Mouse (Mus musculus) liver, embryonic 16.5 days (tissue): ENCODE results near the gene Olfr1012. TPM values are rescaled to one million over a fixed set of nuclear protein-coding genes. Genes with fewer than 3 reads are reported as not detected.
"Not testable (repeated sequence)": the region's sequence is repeated elsewhere in the genome, so short reads cannot be mapped to it uniquely, and the experiment has no call there.

Experiments used
- ATAC-seq: fragments of 200-750 bp; cut with Nextera tagmentation; 2 replicates; pipeline ENCODE4 v1.8.0; 2017; ENCODE audit warnings: low read depth, mild to moderate bottlenecking, moderate number of reproducible peaks, moderate library complexity
- H3K27ac ChIP-seq: fragments of 300-500 bp; sonication (generic); 2 replicates; pipeline ENCODE4 v1.5.1; 2014; ENCODE audit warnings: mild to moderate bottlenecking, low read length
- H3K27me3 ChIP-seq: fragments of 300-500 bp; sonication (generic); 2 replicates; pipeline ENCODE4 v1.6.1; 2014; ENCODE audit warnings: low read depth, low read length, mixed read lengths; ENCODE audit not compliant: control insufficient read depth, insufficient read depth
- H3K36me3 ChIP-seq: fragments of 300-500 bp; sonication (generic); 2 replicates; pipeline ENCODE4 v1.6.1; 2014; ENCODE audit warnings: mild to moderate bottlenecking; ENCODE audit not compliant: control insufficient read depth, insufficient read depth
- H3K4me1 ChIP-seq: fragments of 300-500 bp; sonication (generic); 2 replicates; pipeline ENCODE4 v1.6.1; 2014; ENCODE audit warnings: low read depth, low read length, mixed read lengths; ENCODE audit not compliant: control insufficient read depth
- H3K4me2 ChIP-seq: fragments of 300-500 bp; sonication (generic); 2 replicates; pipeline ENCODE4 v1.6.1; 2014; ENCODE audit warnings: low read depth, low read length, mixed read lengths
- H3K4me3 ChIP-seq: fragments of 300-500 bp; sonication (generic); 2 replicates; pipeline ENCODE4 v1.5.1; 2014; ENCODE audit warnings: low read depth, mild to moderate bottlenecking, low read length
- H3K9ac ChIP-seq: fragments of 300-500 bp; sonication (generic); 2 replicates; pipeline ENCODE4 v1.6.1; 2014; ENCODE audit warnings: low read depth, low read length
- H3K9me3 ChIP-seq: fragments of 300-500 bp; sonication (generic); replicated peaks from 2 replicates; pipeline ENCODE4 v1.6.1; 2016; ENCODE audit warnings: low read length; ENCODE audit not compliant: control insufficient read depth
- WGBS: fragments of 180-500 bp; shearing (Covaris S2); extraction: QIAGEN DNeasy Blood & Tissue Kit; methylation state at CpG from one replicate; pipeline ENCODE4 v1.1.7; 2014; ENCODE audit not compliant: insufficient replicate concordance; 5-methylcytosine and 5-hydroxymethylcytosine counted together
- polyA plus RNA-seq: library from polyadenylated mRNA; unstranded; fragments of >200 nt; fragmentation: Nextera tagmentation; extraction: Ambion mirVana; gene quantifications from 2 replicates; pipeline ENCODE4 v1.2.1, GENCODE M21; 2015

Olfr1012 gene
- polyA plus RNA-seq, 1 experiment from 2014 or later = not detected

DNA sequence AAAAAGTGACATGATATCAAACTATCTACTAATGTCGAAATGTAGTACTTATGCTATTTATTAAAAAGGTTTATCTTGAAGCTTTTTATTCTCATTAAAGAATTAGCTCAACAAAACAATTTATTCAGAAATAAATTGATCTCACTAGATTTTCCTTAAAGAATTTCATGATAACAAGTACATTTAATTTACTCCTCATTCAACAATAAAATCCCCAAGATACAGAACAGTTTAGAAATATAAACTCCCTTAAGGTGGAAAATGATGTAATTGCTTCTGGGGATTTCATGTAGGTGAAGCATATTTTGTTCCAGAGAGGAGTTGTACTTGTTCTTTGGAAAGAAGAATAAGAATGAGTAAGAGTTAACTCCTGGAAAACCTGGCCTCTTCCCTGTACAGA, 47.4 kb downstream of the Olfr1012 start, which contains the start of gene Olfr1009:
Gene Olfr1009 (plus strand): TSS at position 301 of the 400 bp plus-strand sequence.
- 52% methylated on average over 1 of the region's 1 CpGs for WGBS
- no peak within 1 kb of the TSS for H3K4me2 ChIP-seq
- H3K4me3 ChIP-seq = no peak within 1 kb of the TSS
- no peaks in the 10 kb centered on the region for H3K4me1 ChIP-seq
- no peaks in the 10 kb centered on the region for H3K36me3 ChIP-seq
- no peak within 1 kb of the TSS for H3K9ac ChIP-seq
- no peak within 1 kb of the TSS for H3K27ac ChIP-seq
- ATAC-seq = no peak
- H3K27me3 ChIP-seq = no peaks in the 10 kb centered on the region
- no peaks in the 10 kb centered on the region for H3K9me3 ChIP-seq

DNA sequence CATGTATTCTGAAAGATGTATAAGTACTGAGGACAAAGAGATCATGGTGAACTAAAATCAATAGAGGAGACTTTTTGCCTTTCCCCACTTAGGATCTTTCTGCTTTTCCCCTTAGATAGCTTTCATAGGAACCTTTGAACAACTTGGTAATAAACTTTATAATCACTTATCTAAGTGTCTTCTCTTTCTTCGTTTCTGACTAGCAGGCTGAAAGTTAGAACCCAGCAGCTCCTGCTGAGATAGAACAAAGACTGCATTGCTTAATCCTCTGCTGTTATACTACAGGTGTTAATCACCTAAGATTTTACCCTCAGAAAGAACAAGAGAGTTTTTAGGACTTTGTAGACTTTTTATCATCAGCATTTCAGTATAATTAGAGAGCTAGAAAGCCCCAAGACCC, 51.4 kb downstream of the Olfr1012 start:
- Histone ChIP-seq H3K4me1 (no peaks in the 10 kb centered on the region), H3K27me3 (no peaks in the 10 kb centered on the region), H3K36me3 (no peaks in the 10 kb centered on the region), H3K4me2 (no peak overlapping the region), H3K4me3 (no peak overlapping the region), H3K27ac (no peak overlapping the region), H3K9me3 (no peaks in the 10 kb centered on the region), H3K9ac (no peak overlapping the region)
- no peak for ATAC-seq
- 25% methylated on average over 1 of the region's 1 CpGs for WGBS

GRCm38 (mm10) chr2:85710680-85711079, 51.9 kb downstream of the Olfr1012 start:
- H3K27me3 ChIP-seq, H3K9ac ChIP-seq, H3K36me3 ChIP-seq, H3K4me3 ChIP-seq, H3K4me2 ChIP-seq, H3K9me3 ChIP-seq, H3K27ac ChIP-seq, H3K4me1 ChIP-seq, ATAC-seq: not testable (repeated sequence)
- 40% methylated on average over 2 of the region's 2 CpGs for WGBS

Other genes starting within 250 kb of the Olfr1012 start
- gene 4833423E24Rik, start 243.7 kb downstream of the Olfr1012 start, polyA plus RNA-seq = not detected in 2 replicates
- gene Olfr996, start 183.6 kb downstream of the Olfr1012 start, polyA plus RNA-seq = not detected in 2 replicates
- gene Olfr998, start 173.8 kb downstream of the Olfr1012 start, polyA plus RNA-seq = not detected in 2 replicates
- gene Olfr1000, start 150.9 kb downstream of the Olfr1012 start, polyA plus RNA-seq = not detected in 2 replicates
- not detected in 2 replicates for gene Olfr1002, start 112.1 kb downstream of the Olfr1012 start, polyA plus RNA-seq
- not detected in 2 replicates for gene Olfr154, start 98.3 kb downstream of the Olfr1012 start, polyA plus RNA-seq
- gene Olfr1006, start 84.0 kb downstream of the Olfr1012 start, polyA plus RNA-seq = not detected in 2 replicates
- not detected in 2 replicates for gene Olfr1008, start 73.3 kb downstream of the Olfr1012 start, polyA plus RNA-seq
- gene Olfr1009, start 47.3 kb downstream of the Olfr1012 start, polyA plus RNA-seq = not detected in 2 replicates
- gene Olfr1013, start 4.3 kb upstream of the Olfr1012 start, polyA plus RNA-seq = not detected in 2 replicates
- not detected in 2 replicates for gene Olfr1014, start 9.9 kb upstream of the Olfr1012 start, polyA plus RNA-seq
- gene Olfr1015, start 19.3 kb upstream of the Olfr1012 start, polyA plus RNA-seq = not detected in 2 replicates
- gene Olfr1016, start 39.8 kb upstream of the Olfr1012 start, polyA plus RNA-seq = not detected in 2 replicates
- gene Olfr1018, start 55.7 kb upstream of the Olfr1012 start, polyA plus RNA-seq = not detected in 2 replicates
- gene Olfr1019, start 82.7 kb upstream of the Olfr1012 start, polyA plus RNA-seq = not detected in 2 replicates
- not detected in 2 replicates for gene Olfr1020, start 84.3 kb upstream of the Olfr1012 start, polyA plus RNA-seq
- gene Olfr1022, start 105.8 kb upstream of the Olfr1012 start, polyA plus RNA-seq = not detected in 2 replicates
- gene Olfr1023, start 122.9 kb upstream of the Olfr1012 start, polyA plus RNA-seq = not detected in 2 replicates
- gene Olfr1024, start 142.3 kb upstream of the Olfr1012 start, polyA plus RNA-seq = not detected in 2 replicates
- gene Olfr1025-ps1, start 152.4 kb upstream of the Olfr1012 start, polyA plus RNA-seq = not detected in 2 replicates
- gene Olfr1026, start 158.8 kb upstream of the Olfr1012 start, polyA plus RNA-seq = not detected in 2 replicates
- gene Olfr1028, start 187.7 kb upstream of the Olfr1012 start, polyA plus RNA-seq = not detected in 2 replicates
- gene Olfr1029, start 211.1 kb upstream of the Olfr1012 start, polyA plus RNA-seq = not detected in 2 replicates
- gene Olfr1030, start 216.5 kb upstream of the Olfr1012 start, polyA plus RNA-seq = not detected in 2 replicates
- not detected in 2 replicates for gene Olfr1031, start 227.5 kb upstream of the Olfr1012 start, polyA plus RNA-seq
- gene Olfr1032, start 242.8 kb upstream of the Olfr1012 start, polyA plus RNA-seq = not detected in 2 replicates